Mouse (Mus musculus): ENCODE data around the gene Ccdc88c. TPM values are rescaled to one million over a fixed set of nuclear protein-coding genes. Genes with fewer than 3 reads are reported as not detected.

Ccdc88c gene
- polyA plus RNA-seq, 1 experiment from 2014 or later: 2.3 TPM

DNA sequence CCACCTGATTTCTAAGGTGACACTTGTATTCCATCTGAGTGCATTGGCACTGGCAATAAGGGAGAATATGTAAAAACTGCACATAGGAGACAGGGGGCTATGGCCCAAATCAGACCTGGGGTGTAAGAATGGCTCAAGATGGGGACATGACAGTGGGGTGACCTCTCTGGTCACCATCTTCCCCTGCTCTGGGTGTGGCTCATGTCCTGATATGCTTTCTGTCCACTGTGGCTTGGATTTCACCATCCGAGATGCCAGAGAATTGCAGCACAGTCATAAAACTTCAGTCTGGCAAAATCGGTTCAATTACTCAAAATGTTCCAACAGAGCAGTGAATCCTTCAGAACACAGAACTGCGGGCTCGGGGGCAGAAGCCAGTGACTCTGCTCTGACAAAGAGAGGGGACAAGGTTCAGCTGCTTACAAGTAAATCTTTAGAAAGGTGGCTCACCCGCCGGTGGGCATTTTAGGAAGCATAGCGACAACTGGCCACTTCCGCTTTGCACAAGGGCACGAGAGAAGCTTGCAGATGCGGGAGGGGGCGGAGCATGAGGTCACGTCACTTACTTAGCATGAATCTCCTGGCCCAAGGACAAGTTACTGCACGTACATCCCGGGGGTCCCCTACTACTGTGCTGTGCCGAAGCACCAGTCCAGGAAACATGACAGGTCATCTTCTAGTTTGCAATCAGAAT lies 104.1 kb downstream of the Ccdc88c start:
- H3K4me1 ChIP-seq (replicated peaks): no peaks in the 10 kb centered on the region
- H3K27ac ChIP-seq (ENCODE audit: poor library complexity, severe bottlenecking): no peak overlapping the region
- no peak overlapping the region for H3K9ac ChIP-seq
- 83% methylated on average over 15 of the region's 15 CpGs for WGBS
- H3K4me2 ChIP-seq: no peak overlapping the region
- no peaks in the 10 kb centered on the region for H3K36me3 ChIP-seq
- peaks cover 12% of the 10 kb centered on the region; the same call in 1 of the 2 replicates for H3K27me3 ChIP-seq (replicated peaks)
- ATAC-seq (ENCODE audit: insufficient number of reproducible peaks, low FRiP score): no peak
- H3K4me3 ChIP-seq: no peak overlapping the region
- no peaks in the 10 kb centered on the region for H3K9me3 ChIP-seq (replicated peaks)

DNA sequence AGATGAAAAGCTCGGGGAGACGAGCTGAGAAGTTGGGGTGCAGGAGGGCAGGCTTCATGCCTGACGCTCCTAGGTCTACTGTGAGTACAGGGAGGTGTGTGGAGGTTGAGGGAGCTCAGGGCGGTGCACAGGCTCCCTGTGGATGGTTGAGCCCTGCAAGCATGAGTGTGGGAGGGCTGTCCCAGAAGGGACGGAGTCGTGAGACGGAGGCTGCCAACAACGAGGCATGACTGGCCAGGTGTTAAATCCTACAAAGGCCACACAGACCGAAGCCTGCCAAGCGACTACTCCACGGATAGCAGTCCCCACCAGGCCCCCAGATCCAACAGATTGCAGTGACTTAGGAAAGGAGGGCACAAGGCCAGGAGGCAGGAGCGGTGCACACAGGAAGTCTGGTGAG lies 118.1 kb downstream of the Ccdc88c start:
- ATAC-seq (ENCODE audit: insufficient number of reproducible peaks, low FRiP score): no peak

DNA sequence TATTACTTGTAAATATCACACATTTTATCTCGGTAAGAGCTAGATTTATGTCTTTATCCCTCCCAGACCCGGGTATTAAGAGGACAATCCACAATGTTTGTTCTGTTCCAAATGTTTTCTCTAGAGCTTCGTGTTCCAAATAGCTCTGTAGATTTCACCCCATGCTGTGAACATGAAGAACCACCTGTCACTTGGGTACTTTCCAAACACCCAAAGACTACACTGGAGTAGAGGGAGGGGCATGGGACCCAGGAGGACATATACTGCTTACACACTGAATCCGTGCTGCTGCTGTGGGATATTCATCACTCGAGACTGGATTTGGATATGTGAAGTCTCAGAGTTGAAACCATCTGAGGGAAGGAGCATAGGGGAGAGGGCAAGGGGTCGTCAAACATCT lies 119.1 kb downstream of the Ccdc88c start:
- Histone ChIP-seq H3K27me3 (replicated peaks) (peaks cover 53% of the 10 kb centered on the region), H3K4me1 (replicated peaks) (peaks cover 11% of the 10 kb centered on the region; the same call in 1 of the 2 replicates), H3K27ac (ENCODE audit: poor library complexity, severe bottlenecking) (no peak overlapping the region), H3K4me2 (no peak overlapping the region), H3K9me3 (replicated peaks) (no peaks in the 10 kb centered on the region), H3K9ac (no peak overlapping the region), H3K36me3 (no peaks in the 10 kb centered on the region), H3K4me3 (no peak overlapping the region)
- ATAC-seq (ENCODE audit: insufficient number of reproducible peaks, low FRiP score): no peak
- WGBS: 78% methylated on average over 6 of the region's 6 CpGs

More for the DNA sequence above, 118.1 kb downstream of the Ccdc88c start:
- WGBS: 78% methylated on average over 12 of the region's 12 CpGs
- Histone ChIP-seq H3K4me1 (replicated peaks) (peaks cover 11% of the 10 kb centered on the region; the same call in 1 of the 2 replicates), H3K4me2 (no peak overlapping the region), H3K4me3 (no peak overlapping the region), H3K9ac (no peak overlapping the region), H3K27me3 (replicated peaks) (peaks cover 49% of the 10 kb centered on the region), H3K27ac (ENCODE audit: poor library complexity, severe bottlenecking) (no peak overlapping the region), H3K36me3 (no peaks in the 10 kb centered on the region), H3K9me3 (replicated peaks) (no peaks in the 10 kb centered on the region)

DNA sequence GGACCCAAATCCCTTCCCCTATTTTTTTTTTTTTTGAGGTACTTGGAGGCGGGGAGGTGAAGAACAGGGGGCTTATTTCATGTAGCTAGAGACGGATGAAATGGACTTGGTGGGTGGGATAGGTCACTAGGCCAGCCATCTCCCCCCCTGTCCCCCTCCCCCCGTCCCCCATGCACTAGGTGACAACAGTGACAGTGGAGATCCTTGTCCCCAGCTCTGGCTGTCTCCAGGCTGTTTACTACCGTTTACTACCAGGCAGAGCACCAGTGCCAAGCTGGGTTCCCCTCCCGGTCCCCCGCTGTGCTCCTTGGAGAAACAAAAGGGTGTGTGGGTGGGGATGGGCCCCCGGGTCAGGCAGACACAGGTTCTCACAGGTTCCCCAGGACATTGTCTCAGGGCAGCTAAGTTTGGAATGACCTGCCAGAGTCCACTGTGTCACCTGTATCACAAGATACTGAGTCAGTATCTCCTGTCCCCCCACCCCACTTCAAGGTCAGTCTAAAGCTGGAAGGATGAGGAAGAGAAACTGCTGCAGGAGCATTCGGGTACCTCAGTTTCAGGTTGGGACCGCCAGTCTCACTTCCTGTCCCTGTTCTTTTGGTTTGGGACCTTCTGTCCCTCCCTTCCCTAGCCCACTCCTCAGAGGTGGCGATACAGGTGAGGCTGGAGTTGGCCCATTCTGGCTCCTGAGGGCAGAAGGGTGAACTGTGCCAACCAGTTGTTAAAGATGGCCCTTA lies 120.4 kb downstream of the Ccdc88c start:
- peaks cover 59% of the 10 kb centered on the region for H3K27me3 ChIP-seq (replicated peaks)
- ATAC-seq (ENCODE audit: insufficient number of reproducible peaks, low FRiP score): no peak
- 0 out of 2 replicates have a peak overlapping the region, but pooled peaks have one; percentile 38 for H3K9ac ChIP-seq

DNA sequence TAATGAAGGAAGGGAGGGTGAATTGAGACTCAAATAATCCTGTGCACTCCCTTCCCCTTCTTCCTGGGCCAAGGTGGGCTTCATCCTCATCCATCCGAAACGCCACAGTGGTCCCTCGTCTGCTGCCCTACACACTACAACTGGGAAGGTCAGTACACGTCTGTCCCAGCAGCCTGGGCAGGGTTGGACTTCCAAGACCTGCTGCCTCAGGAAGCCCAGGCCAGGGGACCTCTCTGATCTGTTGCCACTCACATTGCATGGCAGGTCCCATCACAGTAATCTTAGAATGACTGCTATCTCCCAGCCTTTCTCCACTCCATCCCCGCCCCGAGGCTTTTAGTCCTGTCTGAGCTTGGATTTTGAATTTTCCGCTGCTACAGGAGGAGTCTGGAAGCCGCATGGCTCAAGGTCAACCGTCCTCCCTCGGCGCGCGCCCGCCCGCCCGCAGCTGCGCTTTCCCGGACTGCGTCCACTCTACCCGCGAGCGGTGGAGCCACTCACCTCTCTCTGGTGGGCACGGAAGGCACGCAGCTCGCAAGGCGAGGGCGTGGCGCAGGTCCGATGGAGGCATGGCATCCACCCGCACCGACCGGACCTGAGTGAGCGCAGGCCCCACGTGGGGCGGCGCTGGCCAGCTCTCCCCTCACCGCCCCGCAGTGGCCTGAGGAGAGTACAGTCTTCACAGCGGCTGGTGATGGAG lies 121.1 kb downstream of the Ccdc88c start, which contains the start of gene Gpr68:
Gene Gpr68, minus strand, starts transcription at position 601 of the 700 bp plus-strand sequence.
- Histone ChIP-seq H3K36me3 (no peaks in the 10 kb centered on the region), H3K9ac (peak within 1 kb of the TSS; percentile 55), H3K4me2 (peak within 1 kb of the TSS; percentile 68), H3K9me3 (replicated peaks) (no peaks in the 10 kb centered on the region), H3K27ac (ENCODE audit: poor library complexity, severe bottlenecking) (no peak within 1 kb of the TSS), H3K4me1 (replicated peaks) (peaks cover 11% of the 10 kb centered on the region; the same call in 1 of the 2 replicates), H3K27me3 (replicated peaks) (peaks cover 59% of the 10 kb centered on the region), H3K4me3 (peak within 1 kb of the TSS; percentile 49)
- ATAC-seq (ENCODE audit: insufficient number of reproducible peaks, low FRiP score): peak; percentile 49; the same call in 1 of the 2 replicates
- 3% methylated on average over 39 of the region's 39 CpGs for WGBS

More for the DNA sequence above, 120.4 kb downstream of the Ccdc88c start:
- H3K9me3 ChIP-seq (replicated peaks): no peaks in the 10 kb centered on the region
- 26% methylated on average over 10 of the region's 10 CpGs for WGBS
- no peak overlapping the region for H3K27ac ChIP-seq (ENCODE audit: poor library complexity, severe bottlenecking)
- H3K4me1 ChIP-seq (replicated peaks): peaks cover 11% of the 10 kb centered on the region; the same call in 1 of the 2 replicates
- H3K36me3 ChIP-seq: no peaks in the 10 kb centered on the region
- H3K4me2 ChIP-seq: peak overlapping the region; percentile 68
- peak overlapping the region; percentile 49 for H3K4me3 ChIP-seq

DNA sequence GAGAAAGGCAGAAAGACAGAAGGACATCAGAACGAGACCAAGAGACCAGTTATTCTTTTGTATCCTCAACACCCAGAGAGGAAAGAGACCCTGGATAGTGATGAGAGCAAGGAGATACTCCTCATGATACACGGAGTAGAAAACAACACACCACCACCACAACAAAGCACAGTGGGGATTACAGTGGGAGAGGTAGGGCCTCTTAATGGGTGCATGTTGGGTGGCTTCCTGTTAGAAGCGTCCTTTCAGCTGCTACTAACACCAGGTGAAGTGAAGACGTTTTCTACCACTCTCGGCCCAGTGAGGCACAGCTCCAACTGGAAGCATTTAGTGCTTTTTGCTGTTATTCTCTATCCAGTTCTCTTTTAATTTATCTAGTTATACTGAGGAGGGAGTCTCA lies 122.0 kb downstream of the Ccdc88c start:
- no peak overlapping the region for H3K27ac ChIP-seq (ENCODE audit: poor library complexity, severe bottlenecking)
- 76% methylated on average over 5 of the region's 5 CpGs for WGBS
- no peak for ATAC-seq (ENCODE audit: insufficient number of reproducible peaks, low FRiP score)
- H3K36me3 ChIP-seq: no peaks in the 10 kb centered on the region
- H3K9ac ChIP-seq: no peak overlapping the region
- peaks cover 11% of the 10 kb centered on the region; the same call in 1 of the 2 replicates for H3K4me1 ChIP-seq (replicated peaks)
- no peak overlapping the region for H3K4me3 ChIP-seq
- peak overlapping the region; percentile 68 for H3K4me2 ChIP-seq
- H3K27me3 ChIP-seq (replicated peaks): peaks cover 66% of the 10 kb centered on the region
- no peaks in the 10 kb centered on the region for H3K9me3 ChIP-seq (replicated peaks)

DNA sequence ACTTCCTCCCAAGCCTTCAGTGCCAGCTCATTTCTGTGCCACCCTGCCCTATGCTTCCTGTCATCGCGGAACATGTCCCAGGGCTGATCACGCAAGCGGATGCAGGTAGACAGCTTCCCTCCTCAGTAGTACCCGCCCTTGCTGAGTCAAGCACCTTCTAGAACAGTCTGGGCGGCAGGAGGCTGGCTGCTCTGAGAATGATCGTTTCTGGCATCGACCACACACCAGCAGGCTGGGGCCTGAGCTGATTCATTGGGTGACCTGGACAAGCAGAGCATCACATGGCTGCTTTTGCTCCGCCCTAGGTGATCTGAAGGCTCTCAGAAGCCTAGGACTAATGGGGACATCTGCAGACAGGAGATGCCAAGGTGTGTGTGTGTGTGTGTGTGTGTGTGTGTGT lies 125.1 kb downstream of the Ccdc88c start:
- no peak overlapping the region for H3K27ac ChIP-seq (ENCODE audit: poor library complexity, severe bottlenecking)
- ATAC-seq (ENCODE audit: insufficient number of reproducible peaks, low FRiP score): no peak
- no peak overlapping the region for H3K4me3 ChIP-seq
- H3K4me2 ChIP-seq: no peak overlapping the region
- 83% methylated on average over 9 of the region's 9 CpGs for WGBS
- no peaks in the 10 kb centered on the region for H3K9me3 ChIP-seq (replicated peaks)
- H3K9ac ChIP-seq: no peak overlapping the region
- H3K27me3 ChIP-seq (replicated peaks): peaks cover 76% of the 10 kb centered on the region
- H3K36me3 ChIP-seq: no peaks in the 10 kb centered on the region
- H3K4me1 ChIP-seq (replicated peaks): peaks cover 21% of the 10 kb centered on the region

DNA sequence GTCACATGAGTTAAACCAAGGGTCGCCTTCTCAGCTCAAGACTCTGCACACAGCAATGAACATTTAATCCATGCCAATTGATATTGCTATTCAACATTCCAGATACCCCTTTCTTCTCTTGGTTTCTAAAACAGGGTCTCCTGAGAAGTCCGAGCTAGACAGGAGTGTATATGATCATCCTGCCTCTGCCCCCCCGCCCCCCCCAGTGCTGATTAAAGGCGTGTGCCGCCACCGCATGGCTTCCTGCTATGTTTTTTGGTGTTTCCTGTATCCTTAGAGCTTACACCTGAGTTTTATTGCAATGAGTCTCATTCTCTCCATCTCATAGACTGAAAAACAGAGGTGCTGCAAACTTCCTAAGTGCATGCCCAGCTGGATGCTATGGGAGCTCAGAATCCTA lies 127.5 kb downstream of the Ccdc88c start:
- Histone ChIP-seq H3K4me1 (replicated peaks) (peaks cover 15% of the 10 kb centered on the region), H3K27ac (ENCODE audit: poor library complexity, severe bottlenecking) (no peak overlapping the region), H3K27me3 (replicated peaks) (peaks cover 81% of the 10 kb centered on the region), H3K4me2 (no peak overlapping the region), H3K36me3 (no peaks in the 10 kb centered on the region), H3K9me3 (replicated peaks) (no peaks in the 10 kb centered on the region), H3K4me3 (no peak overlapping the region), H3K9ac (no peak overlapping the region)
- ATAC-seq (ENCODE audit: insufficient number of reproducible peaks, low FRiP score): no peak
- 71% methylated on average over 6 of the region's 6 CpGs for WGBS

DNA sequence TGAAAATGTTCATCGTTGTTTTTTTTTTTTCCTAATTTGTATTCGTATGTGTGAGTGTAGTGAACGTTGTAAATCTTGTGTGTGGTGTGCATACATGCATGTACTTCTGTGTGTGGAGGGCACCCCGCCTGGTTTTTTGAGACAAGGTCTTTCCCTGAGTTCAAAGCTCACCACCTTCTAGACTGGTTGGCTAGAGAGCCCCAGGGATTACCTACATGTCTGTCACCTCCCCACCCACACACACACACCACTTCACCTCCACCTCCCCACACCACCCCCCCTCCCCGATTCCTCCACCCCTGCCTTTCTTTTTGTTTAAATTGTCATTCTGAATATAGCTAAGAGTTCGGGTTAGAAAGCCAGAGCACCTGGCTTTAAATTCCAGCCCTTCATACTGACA lies 128.0 kb downstream of the Ccdc88c start:
- Histone ChIP-seq H3K9ac (no peak overlapping the region), H3K27ac (ENCODE audit: poor library complexity, severe bottlenecking) (no peak overlapping the region), H3K27me3 (replicated peaks) (peaks cover 83% of the 10 kb centered on the region), H3K9me3 (replicated peaks) (no peaks in the 10 kb centered on the region), H3K4me2 (no peak overlapping the region), H3K36me3 (no peaks in the 10 kb centered on the region), H3K4me3 (no peak overlapping the region), H3K4me1 (replicated peaks) (peaks cover 15% of the 10 kb centered on the region)
- ATAC-seq (ENCODE audit: insufficient number of reproducible peaks, low FRiP score): no peak
- 68% methylated on average over 6 of the region's 6 CpGs for WGBS

DNA sequence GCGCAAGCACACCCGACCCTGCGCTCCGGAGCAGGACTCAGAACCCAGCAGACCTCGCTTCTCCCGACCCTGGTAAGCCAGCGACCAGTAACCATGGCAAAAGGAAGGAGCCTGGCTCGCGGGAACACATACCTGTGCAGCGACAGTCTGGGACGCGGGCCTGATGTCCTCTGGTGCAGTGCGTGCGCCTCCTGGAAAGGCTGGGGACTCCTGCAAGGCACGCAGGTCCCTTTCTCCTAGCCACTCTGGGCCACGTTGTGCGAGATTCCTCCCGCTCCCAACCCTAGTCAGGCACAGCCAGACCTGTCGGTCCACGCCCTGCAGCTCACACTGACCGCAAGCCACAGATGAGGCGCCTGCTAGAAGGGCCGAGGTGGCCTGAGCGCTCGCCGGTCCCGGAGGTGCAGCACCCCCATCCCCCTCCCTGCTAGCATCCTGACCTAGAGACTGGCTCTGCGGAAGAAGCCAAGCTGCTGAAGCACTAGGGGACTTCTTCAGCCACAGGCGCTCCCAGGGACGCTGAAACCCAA lies 129.7 kb downstream of the Ccdc88c start:
- Histone ChIP-seq H3K27me3 (replicated peaks) (peaks cover 81% of the 10 kb centered on the region), H3K9me3 (replicated peaks) (no peaks in the 10 kb centered on the region), H3K36me3 (no peaks in the 10 kb centered on the region), H3K4me3 (peak overlapping the region; percentile 40), H3K4me2 (peak overlapping the region; percentile 73), H3K4me1 (replicated peaks) (peaks cover 15% of the 10 kb centered on the region), H3K9ac (peak overlapping the region; percentile 33; the same call in 1 of the 2 replicates), H3K27ac (ENCODE audit: poor library complexity, severe bottlenecking) (no peak overlapping the region)
- WGBS: under 1% methylated on average over 30 of the region's 30 CpGs
- ATAC-seq (ENCODE audit: insufficient number of reproducible peaks, low FRiP score): peak; percentile 36; the same call in 1 of the 2 replicates

All from heart, embryonic 12.5 days (tissue).